Comparison of ENCODE assay signal across 12 mouse cellular contexts in genomic region chr17:66692941-66693675, GRCm38 (mm10).
DNase-seq lines count a peak whose midpoint lies in the region; ATAC-seq and TF ChIP-seq lines count a peak whose summit lies in the region.
"Had no signal": no experiment of that assay in that cellular context is flagged by ENCODE, and none has a peak within 500 bp of the region (broad histone marks: within the 10 kb centered on the region; RNA-seq: fewer than 3 reads in every experiment).

No protein-coding gene starts in this region.

- H3K36me3 ChIP-seq in kidney, embryonic 15.5 days = peaks cover 17% of the 10 kb centered on the region; the same call in 1 of the 2 replicates
- H3K36me3 ChIP-seq in hindbrain, embryonic 10.5 days = no peaks in the 10 kb centered on the region; the same call in 1 of the 2 replicates
- H3K36me3 ChIP-seq in midbrain, embryonic 11.5 days (ENCODE audit: control insufficient read depth, insufficient read depth, low read length) = no peaks in the 10 kb centered on the region
- H3K36me3 ChIP-seq: stomach, embryonic 15.5 days had no signal

- H3K27me3 ChIP-seq in kidney, embryonic 15.5 days = no peaks in the 10 kb centered on the region
- H3K27me3 ChIP-seq in hindbrain, embryonic 10.5 days (ENCODE audit: insufficient read depth, poor library complexity, severe bottlenecking) = no peaks in the 10 kb centered on the region; the same call in 1 of the 2 replicates
- H3K27me3 ChIP-seq in midbrain, embryonic 11.5 days (ENCODE audit: control insufficient read depth, insufficient read depth, low read length) = no peaks in the 10 kb centered on the region; the same call in 1 of the 2 replicates
- H3K27me3 ChIP-seq: stomach, embryonic 15.5 days had no signal

- H3K4me1 ChIP-seq in kidney, embryonic 15.5 days = peaks cover 47% of the 10 kb centered on the region
- H3K4me1 ChIP-seq in hindbrain, embryonic 10.5 days (replicated peaks) = peaks cover 22% of the 10 kb centered on the region
- peaks cover 11% of the 10 kb centered on the region for H3K4me1 ChIP-seq in midbrain, embryonic 11.5 days (ENCODE audit: control insufficient read depth, insufficient read depth, low read length)

- no peak for ATAC-seq in kidney, embryonic 15.5 days (replicated peaks; ENCODE audit: low FRiP score)
- peak; percentile 36 for ATAC-seq in midbrain, embryonic 11.5 days (ENCODE audit: low FRiP score)
- no peak for ATAC-seq in monocyte, adult 5-6 weeks (replicated peaks; ENCODE audit: insufficient number of reproducible peaks, low FRiP score, low TSS enrichment, poor library complexity, severe bottlenecking)

- H3K4me3 ChIP-seq in kidney, embryonic 15.5 days (replicated peaks) = no peak overlapping the region
- no peak overlapping the region for H3K4me3 ChIP-seq in hindbrain, embryonic 10.5 days
- no peak overlapping the region for H3K4me3 ChIP-seq in midbrain, embryonic 11.5 days (ENCODE audit: low read depth, low read length)
- H3K4me3 ChIP-seq: erythroblast, embryonic 14.5 days; stomach, embryonic 15.5 days had no signal

- no peak for DNase-seq in kidney, adult 8-10 months
- peak; percentile 69 for DNase-seq in brain, embryonic 14.5 days (ENCODE audit: low read depth)
- DNase-seq in hindbrain, embryonic 10.5 days (ENCODE audit: low spot score) = no peak
- peak; percentile 81 for DNase-seq in midbrain, embryonic 11.5 days (ENCODE audit: low spot score, missing footprints)
- DNase-seq in thymus, postnatal 14 days = no peak
- no peak for DNase-seq in urinary bladder, postnatal 36 days (ENCODE audit: low spot score in 2 of 2)
- DNase-seq: adrenal gland, postnatal 36 days; cerebellum, adult 9-11 months had no signal

- no peak overlapping the region for H3K9ac ChIP-seq in kidney, embryonic 15.5 days
- H3K9ac ChIP-seq in midbrain, embryonic 11.5 days (ENCODE audit: low read length) = no peak overlapping the region
- H3K9ac ChIP-seq: stomach, embryonic 15.5 days had no signal

- no peak for TF ChIP-seq CTCF in brain, embryonic 14.5 days (IDR thresholded peaks at IDR 0.05; ENCODE audit: borderline replicate concordance, extremely low read depth, insufficient read depth, insufficient read length)

- 88% methylated on average over 16 of the region's 16 CpGs for WGBS in kidney, embryonic 15.5 days
- 91% methylated on average over 16 of the region's 16 CpGs for WGBS in hindbrain, embryonic 10.5 days
- WGBS in midbrain, embryonic 11.5 days = 90% methylated on average over 16 of the region's 16 CpGs

- H3K27ac ChIP-seq in kidney, embryonic 15.5 days = no peak overlapping the region
- H3K27ac ChIP-seq in hindbrain, embryonic 10.5 days = peak overlapping the region; percentile 83
- no peak overlapping the region for H3K27ac ChIP-seq in midbrain, embryonic 11.5 days (ENCODE audit: low read depth, low read length)
- H3K27ac ChIP-seq: stomach, embryonic 15.5 days had no signal

- no peak for TF ChIP-seq POLR2A in brain, embryonic 14.5 days (IDR thresholded peaks at IDR 0.05; ENCODE audit: borderline replicate concordance, extremely low read depth, insufficient read depth, insufficient read length, poor library complexity, severe bottlenecking)

- H3K9me3 ChIP-seq in kidney, embryonic 15.5 days (replicated peaks) = no peaks in the 10 kb centered on the region
- no peaks in the 10 kb centered on the region for H3K9me3 ChIP-seq in hindbrain, embryonic 10.5 days
- H3K9me3 ChIP-seq in midbrain, embryonic 11.5 days (ENCODE audit: control insufficient read depth, low read length) = no peaks in the 10 kb centered on the region
- H3K9me3 ChIP-seq: stomach, embryonic 15.5 days had no signal

- 0 out of 2 replicates have a peak overlapping the region, but pooled peaks have one; percentile 4 for H3K4me2 ChIP-seq in kidney, embryonic 15.5 days
- H3K4me2 ChIP-seq in midbrain, embryonic 11.5 days = no peak overlapping the region
- H3K4me2 ChIP-seq: stomach, embryonic 15.5 days had no signal

Comparison
In these comparisons a context has a peak if more than half of its experiments do, and no peak if none do; other contexts are left out.
1. DNase-seq: peak in brain, embryonic 14.5 days (single experiment) and midbrain, embryonic 11.5 days (single experiment); none in kidney, adult 8-10 months (0 of 2), hindbrain, embryonic 10.5 days (single experiment), thymus, postnatal 14 days (single experiment) and urinary bladder, postnatal 36 days (0 of 2).